Mouse (Mus musculus): ENCODE measurements around the gene Bod1l. TPM values are rescaled to one million over a fixed set of nuclear protein-coding genes. Genes with fewer than 3 reads are reported as not detected.

Gene Bod1l
- total and polyA plus RNA-seq, 3 experiments = 8.9 to 16.5 (median 15.4) TPM

- Histone ChIP-seq H3K27me3 (replicated peaks) (no peaks in the 10 kb centered on the region), H3K9me3 (replicated peaks; ENCODE audit: low read length) (no peaks in the 10 kb centered on the region), H3K4me2 (ENCODE audit: insufficient read depth, low read depth, poor library complexity, severe bottlenecking) (no peak overlapping the region), H3K4me1 (ENCODE audit: control insufficient read depth in 1 of 2, insufficient read depth in 2 of 2) (peaks cover 2 to 29% of the 10 kb centered on the region in 2 experiments; a peak in 3 of 4 replicates), H3K27ac (ENCODE audit: insufficient read depth, low read depth) (no peak overlapping the region), H3K79me2 (replicated peaks; ENCODE audit: control insufficient read depth, extremely low read depth, insufficient read depth, poor library complexity, severe bottlenecking) (no peaks in the 10 kb centered on the region), H3K4me3 (replicated peaks in 1 of 3; ENCODE audit: low read depth in 2 of 3, low read length in 2 of 3, poor library complexity in 1 of 3) (no peak overlapping the region), H3K36me3 (replicated peaks in 1 of 2; ENCODE audit: control insufficient read depth in 1 of 2, insufficient read depth in 1 of 2, low read length in 1 of 2) (peaks cover 19 to 70% of the 10 kb centered on the region in 2 experiments), H3K9ac (ENCODE audit: insufficient read depth, low read depth) (no peak overlapping the region)
- in situ Hi-C loops (cut with MboI; ENCODE audit: low pct_ligation_motif_present, low pct_unique_long_range_greater_than_20kb, low sequenced_read_pairs) (no loop called here), dilution Hi-C loops (cut with MboI; ENCODE audit: extremely low pct_ligation_motif_present, extremely low pct_unique_long_range_greater_than_20kb, low sequenced_read_pairs) (no loop called here)
- DNase-seq (ENCODE audit: extremely low read depth) = no peak
- no peak for TF ChIP-seq EP300 (IDR thresholded peaks at IDR 0.05; ENCODE audit: low read length)
- no peak for TF ChIP-seq RAD21 (IDR thresholded peaks at IDR 0.05; ENCODE audit: low read depth, low read length)
- no peak for TF ChIP-seq ZKSCAN1 (IDR thresholded peaks at IDR 0.05; ENCODE audit: borderline replicate concordance, low read depth, low read length)
- TF ChIP-seq ZC3H11A (IDR thresholded peaks at IDR 0.05; ENCODE audit: low read depth, low read length) = no peak
- TF ChIP-seq E2F4 (IDR thresholded peaks at IDR 0.05; ENCODE audit: insufficient replicate concordance, low read depth, low read length) = no peak
- TF ChIP-seq MYC (IDR thresholded peaks at IDR 0.05; ENCODE audit: low read depth, low read length) = no peak
- no peak for TF ChIP-seq RCOR1 (conservative IDR thresholded peaks at IDR 0.05; ENCODE audit: low read depth, low read length)
- TF ChIP-seq GABPA (IDR thresholded peaks at IDR 0.05; ENCODE audit: insufficient replicate concordance, low read depth, low read length) = no peak
- no peak for TF ChIP-seq ELF1 (IDR thresholded peaks at IDR 0.05; ENCODE audit: low read depth, low read length)
- no peak for TF ChIP-seq ZMIZ1 (IDR thresholded peaks at IDR 0.05; ENCODE audit: low read depth, low read length)
- TF ChIP-seq NRF1 (IDR thresholded peaks at IDR 0.05; ENCODE audit: low read depth, low read length) = no peak
- no peak for TF ChIP-seq MXI1 (IDR thresholded peaks at IDR 0.05; ENCODE audit: low read depth, low read length)
- TF ChIP-seq KAT2A (IDR thresholded peaks at IDR 0.05; ENCODE audit: insufficient replicate concordance, low read length) = no peak
- TF ChIP-seq PAX5 (IDR thresholded peaks at IDR 0.05; ENCODE audit: low read length) = no peak
- TF ChIP-seq ETS1 (conservative IDR thresholded peaks at IDR 0.05; ENCODE audit: low read depth, low read length) = no peak
- no peak for TF ChIP-seq MAZ (IDR thresholded peaks at IDR 0.05; ENCODE audit: low read depth, low read length)
- TF ChIP-seq CTCF (conservative IDR thresholded peaks at IDR 0.05 in 1 of 2, IDR thresholded peaks at IDR 0.05 in 1 of 2; ENCODE audit: low read depth in 2 of 2, low read length in 2 of 2) = no peak
- no peak for TF ChIP-seq POLR2AphosphoS2 (IDR thresholded peaks at IDR 0.05; ENCODE audit: low read depth, low read length)
- no peak for TF ChIP-seq USF1 (IDR thresholded peaks at IDR 0.05; ENCODE audit: low read depth, low read length)
- TF ChIP-seq BHLHE40 (IDR thresholded peaks at IDR 0.05; ENCODE audit: low read depth, low read length) = no peak
Observed at GRCm38 (mm10) chr5:41806176-41806575, 37.9 kb downstream of the Bod1l start.

GRCm38 (mm10) chr5:41805085-41805484 lies 39.0 kb downstream of the Bod1l start:
- H3K27me3 ChIP-seq (replicated peaks) = no peaks in the 10 kb centered on the region
- H3K27ac ChIP-seq (ENCODE audit: insufficient read depth, low read depth) = no peak overlapping the region
- H3K4me3 ChIP-seq (replicated peaks in 1 of 3; ENCODE audit: low read depth in 2 of 3, low read length in 2 of 3, poor library complexity in 1 of 3) = no peak overlapping the region
- DNase-seq (ENCODE audit: extremely low read depth) = peak; percentile 11
- TF ChIP-seq IRF4 (IDR thresholded peaks at IDR 0.05; ENCODE audit: low read depth, low read length) (peak; percentile 72; the same call in 1 of the 2 replicates), ZMIZ1 (IDR thresholded peaks at IDR 0.05; ENCODE audit: low read depth, low read length) (no peak), MEF2A (IDR thresholded peaks at IDR 0.05; ENCODE audit: borderline replicate concordance, low read depth, low read length) (peak; percentile 92), ZNF384 (IDR thresholded peaks at IDR 0.05; ENCODE audit: low read depth, low read length) (peak; percentile 84), EP300 (IDR thresholded peaks at IDR 0.05; ENCODE audit: low read length) (peak; percentile 32; the same call in 1 of the 2 replicates)
- dilution Hi-C loops (cut with MboI; ENCODE audit: extremely low pct_ligation_motif_present, extremely low pct_unique_long_range_greater_than_20kb, low sequenced_read_pairs) (no loop called here), in situ Hi-C loops (cut with MboI; ENCODE audit: low pct_ligation_motif_present, low pct_unique_long_range_greater_than_20kb, low sequenced_read_pairs) (no loop called here)
- no peak overlapping the region for H3K9ac ChIP-seq (ENCODE audit: insufficient read depth, low read depth)
- H3K4me2 ChIP-seq (ENCODE audit: insufficient read depth, low read depth, poor library complexity, severe bottlenecking) = no peak overlapping the region; the same call in 1 of the 2 replicates
- H3K79me2 ChIP-seq (replicated peaks; ENCODE audit: control insufficient read depth, extremely low read depth, insufficient read depth, poor library complexity, severe bottlenecking) = no peaks in the 10 kb centered on the region
- peaks cover 2 to 29% of the 10 kb centered on the region in 2 experiments; a peak in 3 of 4 replicates for H3K4me1 ChIP-seq (ENCODE audit: control insufficient read depth in 1 of 2, insufficient read depth in 2 of 2)
- peaks cover 23 to 70% of the 10 kb centered on the region in 2 experiments for H3K36me3 ChIP-seq (replicated peaks in 1 of 2; ENCODE audit: control insufficient read depth in 1 of 2, insufficient read depth in 1 of 2, low read length in 1 of 2)
- no peaks in the 10 kb centered on the region for H3K9me3 ChIP-seq (replicated peaks; ENCODE audit: low read length)

Data from CH12.LX (cell line).